Mouse (Mus musculus): ENCODE results near the gene Epop. TPM values are rescaled to one million over a fixed set of nuclear protein-coding genes. Genes with fewer than 3 reads are reported as not detected.

Epop gene
- polyA plus RNA-seq, 1 experiment from 2014 or later, result 1.5 TPM

- H3K36me3 ChIP-seq (ENCODE audit: control insufficient read depth, insufficient read depth, low read length), result no peaks in the 10 kb centered on the region
- H3K27me3 ChIP-seq (ENCODE audit: control insufficient read depth, insufficient read depth, low read length), result no peaks in the 10 kb centered on the region
- H3K4me3 ChIP-seq (ENCODE audit: low read depth, low read length), result no peak overlapping the region
- H3K4me2 ChIP-seq, result no peak overlapping the region
- ATAC-seq (replicated peaks; ENCODE audit: insufficient number of reproducible peaks, low FRiP score, low TSS enrichment), result no peak
- H3K9ac ChIP-seq (ENCODE audit: low read depth, low read length), result no peak overlapping the region
- no peak overlapping the region for H3K27ac ChIP-seq (ENCODE audit: low read depth, low read length)
- WGBS (ENCODE audit: insufficient replicate concordance), result 76% methylated on average over 8 of the region's 8 CpGs
- H3K9me3 ChIP-seq (replicated peaks; ENCODE audit: control insufficient read depth, low read length), result no peaks in the 10 kb centered on the region
- H3K4me1 ChIP-seq (ENCODE audit: control insufficient read depth, insufficient read depth, low read length), result no peaks in the 10 kb centered on the region
These were observed 30.4 kb downstream of the Epop start for GRCm38 (mm10) chr11:97599104-97599503.

DNA sequence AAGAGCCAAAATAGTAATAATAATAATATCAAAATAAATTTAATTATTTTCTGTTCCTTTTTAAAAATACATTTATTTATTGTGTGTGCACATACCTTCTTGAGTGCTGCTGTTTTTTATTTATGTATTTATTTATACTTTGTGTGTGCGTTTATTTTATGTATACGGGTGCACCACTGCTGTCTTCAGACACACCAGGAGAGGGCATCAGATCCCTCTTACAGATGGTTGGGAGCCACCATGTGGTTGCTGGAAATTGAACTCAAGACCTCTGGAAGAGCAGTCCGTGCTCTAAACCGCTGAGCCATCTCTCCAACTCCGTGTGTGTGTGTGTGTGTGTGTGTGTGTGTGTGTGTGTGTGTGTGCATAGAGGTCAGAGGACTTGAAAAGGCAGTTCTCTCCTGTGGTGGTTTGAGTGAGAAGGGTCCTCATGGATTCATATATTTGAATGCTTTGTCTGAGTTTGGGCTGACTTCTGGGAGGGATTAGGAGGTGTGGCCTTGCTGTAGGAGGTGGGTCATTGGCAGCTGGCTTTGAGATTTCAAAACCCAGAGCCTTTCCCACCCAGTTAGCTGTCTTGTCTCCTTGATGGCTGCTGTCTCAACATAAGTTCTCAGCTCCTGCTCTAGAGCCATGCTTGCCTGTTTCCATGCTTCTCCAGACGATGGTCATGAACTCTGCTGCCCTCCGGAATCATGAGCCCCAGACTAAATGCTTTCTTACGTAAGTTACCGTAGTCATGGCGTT, 31.4 kb downstream of the Epop start:
- H3K4me2 ChIP-seq, result no peak overlapping the region
- no peak for ATAC-seq (replicated peaks; ENCODE audit: insufficient number of reproducible peaks, low FRiP score, low TSS enrichment)
- no peaks in the 10 kb centered on the region for H3K36me3 ChIP-seq (ENCODE audit: control insufficient read depth, insufficient read depth, low read length)
- H3K4me3 ChIP-seq (ENCODE audit: low read depth, low read length), result no peak overlapping the region
- no peak overlapping the region for H3K27ac ChIP-seq (ENCODE audit: low read depth, low read length)
- no peak overlapping the region for H3K9ac ChIP-seq (ENCODE audit: low read depth, low read length)
- no peaks in the 10 kb centered on the region for H3K27me3 ChIP-seq (ENCODE audit: control insufficient read depth, insufficient read depth, low read length)
- no peaks in the 10 kb centered on the region for H3K9me3 ChIP-seq (replicated peaks; ENCODE audit: control insufficient read depth, low read length)
- WGBS (ENCODE audit: insufficient replicate concordance), result 61% methylated on average over 10 of the region's 10 CpGs
- no peaks in the 10 kb centered on the region for H3K4me1 ChIP-seq (ENCODE audit: control insufficient read depth, insufficient read depth, low read length)

DNA sequence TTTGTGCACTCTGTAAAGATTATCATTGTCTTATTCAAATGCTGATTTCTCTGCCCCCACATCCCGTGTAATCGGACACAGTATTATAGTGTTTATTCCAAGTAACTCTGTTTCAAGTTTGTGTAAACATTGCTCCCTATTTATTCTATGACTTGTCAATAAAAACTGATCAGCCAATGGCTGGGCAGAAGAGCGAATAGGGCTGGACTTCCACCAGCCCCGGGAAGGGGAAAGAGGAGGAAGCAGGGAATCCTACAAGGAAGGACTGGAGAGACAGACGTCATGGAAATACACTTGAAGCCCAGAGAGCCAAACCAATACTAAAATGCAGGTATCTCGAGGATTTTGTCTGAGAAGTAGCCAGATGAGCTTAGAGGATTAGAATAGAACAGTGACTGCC, 35.4 kb downstream of the Epop start:
- Histone ChIP-seq H3K9me3 (replicated peaks; ENCODE audit: control insufficient read depth, low read length) (no peaks in the 10 kb centered on the region), H3K4me2 (no peak overlapping the region), H3K36me3 (ENCODE audit: control insufficient read depth, insufficient read depth, low read length) (no peaks in the 10 kb centered on the region), H3K4me3 (ENCODE audit: low read depth, low read length) (no peak overlapping the region), H3K27ac (ENCODE audit: low read depth, low read length) (no peak overlapping the region), H3K9ac (ENCODE audit: low read depth, low read length) (no peak overlapping the region), H3K27me3 (ENCODE audit: control insufficient read depth, insufficient read depth, low read length) (0 out of 2 replicates have a peak, but pooled peaks cover 2% of the 10 kb centered on the region), H3K4me1 (ENCODE audit: control insufficient read depth, insufficient read depth, low read length) (peaks cover 3% of the 10 kb centered on the region; the same call in 1 of the 2 replicates)
- ATAC-seq (replicated peaks; ENCODE audit: insufficient number of reproducible peaks, low FRiP score, low TSS enrichment), result no peak
- WGBS (ENCODE audit: insufficient replicate concordance), result 41% methylated on average over 6 of the region's 6 CpGs

- 63% methylated on average over 5 of the region's 5 CpGs for WGBS (ENCODE audit: insufficient replicate concordance)
- Histone ChIP-seq H3K4me2 (no peak overlapping the region), H3K27me3 (ENCODE audit: control insufficient read depth, insufficient read depth, low read length) (0 out of 2 replicates have a peak, but pooled peaks cover 2% of the 10 kb centered on the region), H3K9me3 (replicated peaks; ENCODE audit: control insufficient read depth, low read length) (no peaks in the 10 kb centered on the region), H3K4me1 (ENCODE audit: control insufficient read depth, insufficient read depth, low read length) (peaks cover 3% of the 10 kb centered on the region; the same call in 1 of the 2 replicates), H3K27ac (ENCODE audit: low read depth, low read length) (no peak overlapping the region), H3K4me3 (ENCODE audit: low read depth, low read length) (no peak overlapping the region), H3K36me3 (ENCODE audit: control insufficient read depth, insufficient read depth, low read length) (no peaks in the 10 kb centered on the region), H3K9ac (ENCODE audit: low read depth, low read length) (no peak overlapping the region)
- ATAC-seq (replicated peaks; ENCODE audit: insufficient number of reproducible peaks, low FRiP score, low TSS enrichment), result no peak
These were observed 37.6 kb downstream of the Epop start for GRCm38 (mm10) chr11:97591910-97592309.

- H3K9me3 ChIP-seq (replicated peaks; ENCODE audit: control insufficient read depth, low read length), result no peaks in the 10 kb centered on the region
- H3K4me2 ChIP-seq, result no peak overlapping the region
- H3K36me3 ChIP-seq (ENCODE audit: control insufficient read depth, insufficient read depth, low read length), result no peaks in the 10 kb centered on the region
- H3K4me3 ChIP-seq (ENCODE audit: low read depth, low read length), result no peak overlapping the region
- H3K9ac ChIP-seq (ENCODE audit: low read depth, low read length), result no peak overlapping the region
- 36% methylated on average over 24 of the region's 24 CpGs for WGBS (ENCODE audit: insufficient replicate concordance)
- H3K4me1 ChIP-seq (ENCODE audit: control insufficient read depth, insufficient read depth, low read length), result peaks cover 10% of the 10 kb centered on the region; the same call in 1 of the 2 replicates
- H3K27ac ChIP-seq (ENCODE audit: low read depth, low read length), result no peak overlapping the region
- H3K27me3 ChIP-seq (ENCODE audit: control insufficient read depth, insufficient read depth, low read length), result 0 out of 2 replicates have a peak, but pooled peaks cover 2% of the 10 kb centered on the region
- no peak for ATAC-seq (replicated peaks; ENCODE audit: insufficient number of reproducible peaks, low FRiP score, low TSS enrichment)
These were observed 39.1 kb downstream of the Epop start for GRCm38 (mm10) chr11:97590227-97590960.

DNA sequence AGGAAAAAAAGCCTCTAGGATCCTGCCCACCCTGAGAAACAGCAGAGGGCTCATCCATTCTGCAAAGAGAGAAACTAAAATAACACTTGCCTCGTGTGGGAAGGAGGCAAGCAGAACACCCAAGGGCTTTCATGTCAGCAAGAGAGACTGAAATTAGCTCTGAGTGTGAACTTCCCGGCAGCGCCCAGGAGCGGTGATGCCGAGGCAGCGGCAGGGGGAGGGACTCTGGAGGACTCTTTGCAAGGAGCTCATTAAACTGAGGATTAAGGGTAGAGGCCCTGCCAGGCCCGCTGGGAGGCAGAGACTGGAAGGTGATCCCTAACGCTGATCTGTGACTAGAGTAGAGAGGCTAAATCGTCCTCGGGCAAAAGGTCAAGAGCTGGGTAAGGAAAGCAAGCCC, 40.3 kb downstream of the Epop start:
- Histone ChIP-seq H3K27ac (ENCODE audit: low read depth, low read length) (no peak overlapping the region), H3K27me3 (ENCODE audit: control insufficient read depth, insufficient read depth, low read length) (0 out of 2 replicates have a peak, but pooled peaks cover 4% of the 10 kb centered on the region), H3K9ac (ENCODE audit: low read depth, low read length) (0 out of 2 replicates have a peak overlapping the region, but pooled peaks have one; percentile 6), H3K4me2 (no peak overlapping the region; the same call in 1 of the 2 replicates), H3K4me1 (ENCODE audit: control insufficient read depth, insufficient read depth, low read length) (peaks cover 10% of the 10 kb centered on the region; the same call in 1 of the 2 replicates), H3K4me3 (ENCODE audit: low read depth, low read length) (no peak overlapping the region), H3K36me3 (ENCODE audit: control insufficient read depth, insufficient read depth, low read length) (no peaks in the 10 kb centered on the region), H3K9me3 (replicated peaks; ENCODE audit: control insufficient read depth, low read length) (no peaks in the 10 kb centered on the region)
- WGBS (ENCODE audit: insufficient replicate concordance), result 6% methylated on average over 10 of the region's 10 CpGs
- ATAC-seq (replicated peaks; ENCODE audit: insufficient number of reproducible peaks, low FRiP score, low TSS enrichment), result no peak

DNA sequence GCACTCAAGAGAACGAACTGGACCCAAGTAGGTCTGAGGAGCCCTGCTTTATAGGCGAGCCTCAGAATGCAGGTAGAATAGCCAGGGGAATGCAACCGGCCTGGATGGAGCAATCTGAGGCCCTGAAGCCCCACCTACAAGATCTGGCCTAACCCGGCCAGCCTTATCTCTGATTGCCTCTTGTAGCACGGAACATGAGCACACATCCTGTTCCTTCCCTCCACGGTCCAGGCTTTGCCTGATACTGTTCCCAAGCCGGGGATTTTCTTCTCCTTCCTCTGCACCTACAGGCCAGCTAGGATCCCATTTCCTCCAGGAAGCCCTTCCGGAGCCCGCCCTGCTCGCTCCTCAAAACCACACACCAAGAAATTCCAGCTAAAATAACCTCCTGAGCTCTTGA, 43.6 kb downstream of the Epop start:
- H3K4me2 ChIP-seq, result no peak overlapping the region
- peak; percentile 77; the same call in 1 of the 2 replicates for ATAC-seq (replicated peaks; ENCODE audit: insufficient number of reproducible peaks, low FRiP score, low TSS enrichment)
- peaks cover 10% of the 10 kb centered on the region for H3K4me1 ChIP-seq (ENCODE audit: control insufficient read depth, insufficient read depth, low read length)
- peak overlapping the region; percentile 63; the same call in 1 of the 2 replicates for H3K27ac ChIP-seq (ENCODE audit: low read depth, low read length)
- H3K27me3 ChIP-seq (ENCODE audit: control insufficient read depth, insufficient read depth, low read length), result 0 out of 2 replicates have a peak, but pooled peaks cover 4% of the 10 kb centered on the region
- no peak overlapping the region for H3K4me3 ChIP-seq (ENCODE audit: low read depth, low read length)
- no peak overlapping the region for H3K9ac ChIP-seq (ENCODE audit: low read depth, low read length)
- no peaks in the 10 kb centered on the region for H3K9me3 ChIP-seq (replicated peaks; ENCODE audit: control insufficient read depth, low read length)
- H3K36me3 ChIP-seq (ENCODE audit: control insufficient read depth, insufficient read depth, low read length), result no peaks in the 10 kb centered on the region
- 30% methylated on average over 10 of the region's 10 CpGs for WGBS (ENCODE audit: insufficient replicate concordance)

- Histone ChIP-seq H3K4me1 (ENCODE audit: control insufficient read depth, insufficient read depth, low read length) (peaks cover 10% of the 10 kb centered on the region), H3K27ac (ENCODE audit: low read depth, low read length) (no peak overlapping the region), H3K9ac (ENCODE audit: low read depth, low read length) (no peak overlapping the region), H3K36me3 (ENCODE audit: control insufficient read depth, insufficient read depth, low read length) (no peaks in the 10 kb centered on the region), H3K9me3 (replicated peaks; ENCODE audit: control insufficient read depth, low read length) (no peaks in the 10 kb centered on the region), H3K27me3 (ENCODE audit: control insufficient read depth, insufficient read depth, low read length) (peaks cover 2% of the 10 kb centered on the region; the same call in 1 of the 2 replicates), H3K4me3 (ENCODE audit: low read depth, low read length) (no peak overlapping the region), H3K4me2 (no peak overlapping the region)
- WGBS (ENCODE audit: insufficient replicate concordance), result 67% methylated on average over 7 of the region's 7 CpGs
- no peak for ATAC-seq (replicated peaks; ENCODE audit: insufficient number of reproducible peaks, low FRiP score, low TSS enrichment)
These were observed 45.0 kb downstream of the Epop start for GRCm38 (mm10) chr11:97584476-97584875.

Data from heart, embryonic 11.5 days (tissue).